Mouse (Mus musculus) G1E (cell line): Measurements from ENCODE around the gene Gm30083. TPM values are rescaled to one million over a fixed set of nuclear protein-coding genes. Genes with fewer than 3 reads are reported as not detected.

ENCODE experiments used
- ATAC-seq: 2 replicates; pipeline ENCODE4 v1.8.0; 2016; ENCODE audit warnings: mild to moderate bottlenecking; ENCODE audit not compliant: insufficient number of reproducible peaks, poor library complexity, low FRiP score, severe bottlenecking; ENCODE audit errors: extremely low read depth
- DNase-seq: peaks from one replicate; pipeline ENCODE4 v3.0.0; 2012; ENCODE audit warnings: low spot score
- H3K27me3 ChIP-seq: 2 replicates; pipeline ENCODE4 v1.6.1; 2012; ENCODE audit warnings: mild to moderate bottlenecking, low read length, inconsistent platforms; ENCODE audit not compliant: insufficient read depth
- H3K36me3 ChIP-seq: replicated peaks from 2 replicates; pipeline ENCODE3; 2012; ENCODE audit warnings: mild to moderate bottlenecking, inconsistent platforms
- H3K4me1 ChIP-seq: 2 replicates; pipeline ENCODE4 v1.6.1; 2012; ENCODE audit warnings: low read depth, low read length, inconsistent platforms, mixed read lengths; ENCODE audit not compliant: insufficient read depth
- H3K4me3 ChIP-seq: 2 replicates; pipeline ENCODE4 v1.5.1; 2012; ENCODE audit warnings: low read depth, mild to moderate bottlenecking, inconsistent platforms, low read length, moderate library complexity, mixed read lengths
- H3K9me3 ChIP-seq: replicated peaks from 2 replicates; pipeline ENCODE4 v1.6.1; 2012; ENCODE audit warnings: inconsistent platforms
- CTCF ChIP-seq: IDR thresholded peaks from 2 replicates; pipeline ENCODE4 v1.5.1; 2012; ENCODE audit warnings: low read depth, low read length, inconsistent platforms, mixed read lengths
- GATA1 ChIP-seq: IDR thresholded peaks from 2 replicates; pipeline ENCODE4 v1.6.1; 2012; ENCODE audit warnings: borderline replicate concordance, low read length, inconsistent platforms, mixed read lengths
- GATA2 ChIP-seq: IDR thresholded peaks from 2 replicates; pipeline ENCODE4 v1.6.1; 2012; ENCODE audit warnings: low read depth, low read length, inconsistent platforms, borderline replicate concordance
- POLR2AphosphoS5 ChIP-seq: IDR thresholded peaks from 2 replicates; pipeline ENCODE4 v1.6.1; 2012; ENCODE audit warnings: low read depth, low read length, inconsistent platforms; ENCODE audit not compliant: insufficient replicate concordance
- TAL1 ChIP-seq: conservative IDR thresholded peaks from 2 replicates; pipeline ENCODE4 v1.6.1; 2012; ENCODE audit warnings: low read depth, low read length, inconsistent platforms, mixed read lengths
- polyA plus RNA-seq: library from polyadenylated mRNA; stranded (reverse); fragments of >175 nt; gene quantifications from 2 replicates; pipeline ENCODE4 v1.2.3, GENCODE M21; 2012
- total RNA-seq, 2 experiments: library from RNA; stranded (forward) in 1 of 2; stranded (reverse) in 1 of 2; fragments of 200-1000 nt in 1 of 2; fragments of >200 nt in 1 of 2; fragmentation: Nextera tagmentation in 1 of 2; gene quantifications; 2 replicates each; pipeline ENCODE4 v1.2.3; 2014 to 2017

Gm30083 gene
- total and polyA plus RNA-seq, 3 experiments: not detected

DNA sequence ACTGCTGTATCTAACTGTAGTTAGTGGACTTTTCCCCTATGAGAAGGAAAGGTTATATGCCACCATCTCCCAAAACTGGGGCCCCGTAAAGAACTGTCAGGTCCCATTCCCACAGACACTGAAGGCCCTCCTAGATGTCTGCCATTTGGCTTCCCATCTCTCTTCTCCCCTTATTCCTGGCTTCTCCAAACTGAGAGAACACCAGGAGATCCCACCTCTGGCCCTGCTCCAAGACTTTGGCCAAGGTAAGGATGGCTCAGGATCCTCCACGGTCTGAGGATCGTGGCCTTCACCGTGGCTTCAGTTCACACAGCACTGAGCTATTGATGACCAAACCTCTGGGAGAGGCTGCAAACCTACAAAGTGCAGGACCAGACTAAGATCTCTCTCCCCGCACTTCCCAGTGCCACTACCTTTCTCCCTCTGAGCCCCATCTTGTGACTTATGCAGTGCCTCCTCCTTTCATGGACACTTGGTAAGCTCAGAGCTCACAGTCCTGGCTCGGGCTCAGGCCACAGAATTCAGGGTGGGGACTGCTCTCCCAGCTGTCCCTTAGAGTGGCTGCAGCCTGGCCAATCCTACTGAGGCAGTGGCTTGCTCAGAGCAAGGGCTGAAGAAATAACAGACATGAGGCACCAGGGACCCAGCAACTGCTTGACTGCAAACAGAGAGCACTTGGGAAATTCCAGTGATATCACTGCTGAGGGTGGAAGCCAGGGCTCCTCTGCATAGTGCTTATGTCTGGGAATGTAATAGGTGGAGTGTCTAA, 21.3 kb downstream of the Gm30083 start:
- no peak for TF ChIP-seq GATA2
- TF ChIP-seq TAL1: no peak
- no peak for TF ChIP-seq GATA1
- no peak for TF ChIP-seq POLR2AphosphoS5
- TF ChIP-seq CTCF: no peak
- ATAC-seq (no peak), DNase-seq (no peak)
- no peak overlapping the region for H3K4me3 ChIP-seq
- H3K4me1 ChIP-seq: no peaks in the 10 kb centered on the region
- H3K36me3 ChIP-seq: no peaks in the 10 kb centered on the region
- H3K27me3 ChIP-seq: no peaks in the 10 kb centered on the region
- peaks cover 63% of the 10 kb centered on the region for H3K9me3 ChIP-seq

- no peak for ATAC-seq
- no peaks in the 10 kb centered on the region for H3K27me3 ChIP-seq
- peaks cover 66% of the 10 kb centered on the region for H3K9me3 ChIP-seq
- no peaks in the 10 kb centered on the region for H3K4me1 ChIP-seq
- DNase-seq: no peak
- H3K36me3 ChIP-seq: no peaks in the 10 kb centered on the region
- no peak for TF ChIP-seq GATA2
- no peak for TF ChIP-seq GATA1
- H3K4me3 ChIP-seq: no peak overlapping the region
Observed at GRCm38 (mm10) chr14:33993051-33993450, 21.9 kb downstream of the Gm30083 start.

- H3K36me3 ChIP-seq: no peaks in the 10 kb centered on the region
- TF ChIP-seq GATA2: no peak
- no peak for TF ChIP-seq GATA1
- TF ChIP-seq TAL1: no peak
- no peak for TF ChIP-seq CTCF
- no peak for TF ChIP-seq POLR2AphosphoS5
- H3K4me1 ChIP-seq: no peaks in the 10 kb centered on the region
- no peak for DNase-seq
- ATAC-seq: no peak
- H3K9me3 ChIP-seq: peaks cover 66% of the 10 kb centered on the region
- no peak overlapping the region for H3K4me3 ChIP-seq
- no peaks in the 10 kb centered on the region for H3K27me3 ChIP-seq
Observed at GRCm38 (mm10) chr14:33991971-33992370, 23.0 kb downstream of the Gm30083 start.

DNA sequence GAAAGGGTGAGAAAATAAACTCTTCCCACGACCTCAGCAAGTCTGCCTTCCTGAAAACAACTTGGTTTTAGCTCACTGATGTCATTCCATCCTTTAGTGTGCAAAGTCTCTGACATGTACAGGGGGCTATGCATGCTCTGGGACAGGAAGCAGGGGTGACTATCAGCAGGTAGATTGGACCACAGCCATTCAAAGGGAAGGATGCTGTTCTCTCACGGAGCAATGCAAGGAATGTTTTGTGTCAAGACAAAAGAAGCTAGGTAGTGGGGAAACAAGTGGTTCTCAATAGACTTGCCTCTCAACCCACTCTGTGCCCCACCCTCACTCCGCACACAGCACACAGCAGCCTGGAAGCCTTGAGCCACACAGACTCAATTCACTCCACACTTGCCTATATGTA, 25.8 kb downstream of the Gm30083 start:
- no peak for TF ChIP-seq GATA1
- Histone ChIP-seq H3K36me3 (no peaks in the 10 kb centered on the region), H3K27me3 (no peaks in the 10 kb centered on the region), H3K9me3 (peaks cover 50% of the 10 kb centered on the region), H3K4me1 (no peaks in the 10 kb centered on the region), H3K4me3 (no peak overlapping the region)
- ATAC-seq (no peak), DNase-seq (no peak)

GRCm38 (mm10) chr14:33978604-33979059, 36.4 kb downstream of the Gm30083 start, which contains the start of gene Zfp488:
Zfp488 (minus strand) TSS chr14:33978764.
- H3K4me1 ChIP-seq: no peaks in the 10 kb centered on the region
- no peak for DNase-seq
- TF ChIP-seq TAL1 (no peak), POLR2AphosphoS5 (no peak), CTCF (no peak), GATA1 (no peak), GATA2 (no peak)
- peaks cover 42% of the 10 kb centered on the region for H3K9me3 ChIP-seq
- no peaks in the 10 kb centered on the region for H3K36me3 ChIP-seq
- H3K4me3 ChIP-seq: no peak within 1 kb of the TSS
- no peak for ATAC-seq
- H3K27me3 ChIP-seq: no peaks in the 10 kb centered on the region

GRCm38 (mm10) chr14:33977748-33978147, 37.2 kb downstream of the Gm30083 start:
- H3K9me3 ChIP-seq: peaks cover 50% of the 10 kb centered on the region
- no peaks in the 10 kb centered on the region for H3K4me1 ChIP-seq
- DNase-seq (no peak), ATAC-seq (no peak)
- H3K27me3 ChIP-seq: no peaks in the 10 kb centered on the region
- H3K4me3 ChIP-seq: no peak overlapping the region
- no peaks in the 10 kb centered on the region for H3K36me3 ChIP-seq
- no peak for TF ChIP-seq CTCF
- TF ChIP-seq POLR2AphosphoS5: no peak
- TF ChIP-seq GATA2: no peak
- TF ChIP-seq GATA1: no peak
- no peak for TF ChIP-seq TAL1

- no peaks in the 10 kb centered on the region for H3K36me3 ChIP-seq
- ATAC-seq: no peak
- no peaks in the 10 kb centered on the region for H3K27me3 ChIP-seq
- no peaks in the 10 kb centered on the region for H3K4me1 ChIP-seq
- no peak overlapping the region for H3K4me3 ChIP-seq
- no peak for DNase-seq
- TF ChIP-seq GATA2: no peak
- TF ChIP-seq GATA1: no peak
- TF ChIP-seq CTCF: no peak
- TF ChIP-seq POLR2AphosphoS5: no peak
- TF ChIP-seq TAL1: no peak
- peaks cover 74% of the 10 kb centered on the region for H3K9me3 ChIP-seq
Observed at GRCm38 (mm10) chr14:33974752-33975151, 40.2 kb downstream of the Gm30083 start.
